Mouse (Mus musculus) ES-Bruce4 (cell line): ENCODE results near the gene Eif5a.

Source experiments
- EP300 ChIP-seq: IDR thresholded peaks from 2 replicates; pipeline ENCODE4 v1.6.1; 2011; ENCODE audit warnings: low read depth, low read length; ENCODE audit not compliant: insufficient read depth
- POLR2A ChIP-seq: IDR thresholded peaks from one replicate; pipeline ENCODE4 v1.8.1; 2011; ENCODE audit warnings: low read length; ENCODE audit not compliant: insufficient read depth

DNA sequence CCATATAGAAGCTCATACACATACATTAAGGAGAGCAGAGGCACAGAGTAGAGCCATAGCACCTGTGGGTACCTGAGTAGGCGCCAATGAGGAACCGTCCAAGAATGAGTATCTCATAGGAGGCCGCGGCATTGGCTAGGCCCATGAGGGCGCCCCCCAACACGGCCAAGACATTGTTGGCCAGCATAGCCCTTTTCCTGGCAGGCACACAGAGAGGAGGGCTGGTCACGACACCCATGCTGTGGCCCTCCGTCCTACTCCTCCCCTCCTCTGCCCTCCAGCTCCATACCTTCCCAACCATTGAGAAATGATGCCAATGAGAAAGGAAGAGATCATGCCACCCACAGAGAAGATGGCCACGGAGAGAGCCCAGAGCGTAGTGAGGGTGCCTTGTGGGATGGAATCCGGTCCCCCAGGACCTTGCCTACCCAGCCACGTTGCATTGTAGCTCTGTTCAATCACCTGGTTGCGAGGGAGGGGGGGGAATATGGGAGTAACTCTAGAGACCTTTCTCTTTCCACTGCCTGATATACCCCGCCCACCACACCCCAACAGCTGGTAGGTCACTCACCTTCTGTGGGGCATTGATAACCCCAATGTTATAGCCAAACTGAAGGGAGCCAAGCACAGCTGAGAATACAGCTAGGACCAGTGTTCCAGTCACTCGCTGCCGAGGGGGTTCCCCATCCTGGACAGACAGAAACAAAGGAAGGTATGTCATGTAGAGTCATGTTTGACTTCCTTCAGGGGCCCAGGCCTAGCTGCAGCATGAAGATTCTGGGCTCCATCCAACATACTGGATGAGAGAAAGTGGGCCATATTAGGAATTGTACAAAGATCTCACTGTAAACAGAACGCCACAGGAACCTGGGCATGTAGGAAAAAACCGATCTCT lies 24.5 kb upstream of the Eif5a start:
- TF ChIP-seq POLR2A (no peak), EP300 (no peak)
